Mouse (Mus musculus): ENCODE results near the gene Zfp174.

GRCm38 (mm10) chr16:3896553-3896952 lies 49.5 kb downstream of the Zfp174 start:
- TF ChIP-seq CTCF (IDR thresholded peaks at IDR 0.05; ENCODE audit: control insufficient read depth, insufficient read depth, insufficient read length) (no peak), USF1 (IDR thresholded peaks at IDR 0.05; ENCODE audit: low read depth) (no peak), MYOD1 (IDR thresholded peaks at IDR 0.05; ENCODE audit: control insufficient read depth, insufficient read length, low read depth) (no peak), MAX (IDR thresholded peaks at IDR 0.05) (no peak)

Measured in C2C12 (cell line).